Mouse (Mus musculus) mammary gland, adult 2 months (tissue): ENCODE results near the gene Mkrn2. TPM values are rescaled to one million over a fixed set of nuclear protein-coding genes. Genes with fewer than 3 reads are reported as not detected.

Experiments
- polyA plus RNA-seq: library from polyadenylated mRNA; depleted of rRNA; stranded (reverse); fragments of >200 nt; gene quantifications from 2 replicates; pipeline ENCODE4 v1.2.3, GENCODE M21; 2012; ENCODE audit warnings: low replicate concordance; rRNA removed

The Mkrn2 gene
- polyA plus RNA-seq, result 120 and 147 TPM in 2 replicates

GRCm38 (mm10) chr6:115601715-115602523 lies at the start of gene Mkrn2:
TSS of gene Mkrn2 (plus strand) at chr6:115601902.

GRCm38 (mm10) chr6:115592458-115592857 lies 9.2 kb upstream of the Mkrn2 start, which contains the start of gene Mkrn2os:
TSS of gene Mkrn2os (minus strand) at chr6:115592576.

Other genes with a start within 250 kb of the Mkrn2 start
- 99.8 and 199 TPM in 2 replicates for gene Pparg, start 241.0 kb upstream of the Mkrn2 start, polyA plus RNA-seq
- 4.2 and 4.3 TPM in 2 replicates for gene Tsen2, start 57.2 kb upstream of the Mkrn2 start, polyA plus RNA-seq
- 0.07 TPM in 1 of 2 replicates, not detected in the other for gene Mkrn2os, start 9.3 kb upstream of the Mkrn2 start, polyA plus RNA-seq
- gene Raf1, start 74.7 kb downstream of the Mkrn2 start, polyA plus RNA-seq, result 106 and 156 TPM in 2 replicates
- 11.9 and 12.9 TPM in 2 replicates for gene Tmem40, start 160.5 kb downstream of the Mkrn2 start, polyA plus RNA-seq
- gene Cand2, start 172.6 kb downstream of the Mkrn2 start, polyA plus RNA-seq, result 7.9 and 18.1 TPM in 2 replicates
- 378 and 610 TPM in 2 replicates for gene Rpl32, start 206.8 kb downstream of the Mkrn2 start, polyA plus RNA-seq
- gene Efcab12, start 236.5 kb downstream of the Mkrn2 start, polyA plus RNA-seq, result 0.18 and 0.29 TPM in 2 replicates